Comparison of ENCODE assay signal across 10 mouse cellular contexts in genomic region chr2:103411816-103412215, GRCm38 (mm10). TPM values are rescaled to one million over a fixed set of nuclear protein-coding genes. Genes with fewer than 3 reads are reported as not detected.
"Had no signal": no experiment of that assay in that cellular context is flagged by ENCODE, and none has a peak within 500 bp of the region (broad histone marks: within the 10 kb centered on the region; RNA-seq: fewer than 3 reads in every experiment).

No protein-coding gene starts in this region.

- H3K9ac ChIP-seq: intestine, embryonic 15.5 days; liver, embryonic 13.5 days; liver, postnatal 0 days; neural tube, embryonic 12.5 days had no signal

- H3K27me3 ChIP-seq: intestine, embryonic 15.5 days; liver, embryonic 13.5 days; neural tube, embryonic 12.5 days had no signal

- H3K36me3 ChIP-seq: intestine, embryonic 15.5 days; liver, embryonic 13.5 days; neural tube, embryonic 12.5 days had no signal

- ATAC-seq: intestine, embryonic 15.5 days; liver, postnatal 0 days; lung, postnatal 0 days had no signal

- H3K4me3 ChIP-seq: intestine, embryonic 15.5 days; left cerebral cortex, adult 2 months; liver, embryonic 13.5 days; neural tube, embryonic 12.5 days had no signal

- H3K9me3 ChIP-seq: intestine, embryonic 15.5 days; liver, embryonic 13.5 days; neural tube, embryonic 12.5 days had no signal

- H3K4me2 ChIP-seq: intestine, embryonic 15.5 days; liver, embryonic 13.5 days; neural tube, embryonic 12.5 days had no signal

- H3K27ac ChIP-seq: intestine, embryonic 15.5 days; left cerebral cortex, adult 2 months; liver, embryonic 13.5 days; neural tube, embryonic 12.5 days had no signal

- H3K4me1 ChIP-seq: intestine, embryonic 15.5 days; liver, embryonic 13.5 days had no signal

- DNase-seq: liver; liver, embryonic 13.5 days; liver, postnatal 0 days; lung, postnatal 36 days; midbrain, embryonic 14.5 days; thymus, postnatal 36 days had no signal

RNA-seq across cellular contexts. Expression of gene Elf5, which starts 0.3 kb away (rescaled TPM):
- polyA plus RNA-seq: liver, postnatal 0 days; midbrain, embryonic 14.5 days; neural tube, embryonic 12.5 days had no signal
